ENCODE assay signal across 12 mouse cellular contexts in the genomic region with DNA sequence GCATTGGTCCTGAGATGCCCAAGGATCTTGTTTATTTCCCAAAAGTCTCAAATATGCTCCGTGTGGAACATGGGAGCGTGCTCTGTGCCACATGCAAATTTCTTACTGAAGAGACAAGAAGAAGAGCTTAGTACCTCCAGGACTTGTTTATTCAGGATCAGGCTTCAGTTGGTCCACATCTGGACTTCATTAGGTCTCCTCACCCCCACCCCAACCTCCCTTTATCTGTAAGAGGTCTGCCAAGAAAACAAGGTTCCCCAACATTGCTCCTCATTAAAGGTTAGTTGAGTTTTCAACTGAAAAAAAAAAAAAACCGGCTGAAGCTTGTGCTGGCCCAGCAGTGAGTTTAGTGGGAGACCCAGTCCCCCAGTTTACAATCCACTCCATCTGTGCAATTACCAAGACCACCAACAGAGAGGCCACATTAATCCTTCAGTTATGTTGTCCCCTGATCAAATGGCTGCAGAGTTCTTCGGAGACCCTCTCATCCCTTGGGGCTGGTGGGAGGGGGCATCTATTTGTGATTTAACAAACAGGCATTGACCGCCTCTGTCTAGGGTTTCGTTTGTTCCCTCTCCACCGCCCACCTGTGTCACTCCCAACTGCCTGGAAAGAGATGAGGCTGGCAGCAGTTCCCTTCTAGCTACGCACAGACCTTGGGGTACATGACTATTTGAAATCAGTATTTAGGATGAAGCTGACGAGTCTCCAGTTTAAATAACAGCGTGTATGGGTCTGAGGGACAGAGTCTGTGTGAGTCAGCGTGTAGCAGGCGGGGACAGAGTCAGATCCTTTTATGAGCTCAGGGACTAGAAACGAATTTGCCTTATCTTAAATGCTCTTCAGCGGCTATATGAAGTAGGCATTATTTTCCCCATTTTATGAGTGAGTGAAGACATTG. TPM values are rescaled to one million over a fixed set of nuclear protein-coding genes. Genes with fewer than 3 reads are reported as not detected.
DNase-seq lines count a peak whose midpoint lies in the region; ATAC-seq lines count a peak whose summit lies in the region.
"Had no signal": no experiment of that assay in that cellular context is flagged by ENCODE, and none has a peak within 500 bp of the region (broad histone marks: within the 10 kb centered on the region; RNA-seq: fewer than 3 reads in every experiment).

No protein-coding gene starts in this region.

- intact Hi-C loops in heart, postnatal 10 days (cut with DNase I) = loop anchor here (5.0 kb wide), 1 partner anchor 39 kb away; no protein-coding TSS in a partner anchor

- H3K4me1 ChIP-seq in kidney, embryonic 14.5 days (ENCODE audit: control insufficient read depth, insufficient read depth, low read length) = peaks cover 26% of the 10 kb centered on the region
- peaks cover 86% of the 10 kb centered on the region for H3K4me1 ChIP-seq in forebrain, embryonic 10.5 days
- peaks cover 45% of the 10 kb centered on the region for H3K4me1 ChIP-seq in limb, embryonic 11.5 days (ENCODE audit: control insufficient read depth, insufficient read depth, low read length)

- H3K9me3 ChIP-seq in kidney, embryonic 14.5 days (ENCODE audit: control insufficient read depth, low read length) = no peaks in the 10 kb centered on the region
- no peaks in the 10 kb centered on the region for H3K9me3 ChIP-seq in forebrain, embryonic 10.5 days
- no peaks in the 10 kb centered on the region for H3K9me3 ChIP-seq in limb, embryonic 11.5 days (ENCODE audit: control insufficient read depth, low read length)
- H3K9me3 ChIP-seq: heart, embryonic 13.5 days; lung, embryonic 15.5 days had no signal

- peaks cover 17% of the 10 kb centered on the region; the same call in 1 of the 2 replicates for H3K36me3 ChIP-seq in kidney, embryonic 14.5 days (ENCODE audit: control insufficient read depth, insufficient read depth, low read length)
- peaks cover 79% of the 10 kb centered on the region for H3K36me3 ChIP-seq in forebrain, embryonic 10.5 days (replicated peaks)
- H3K36me3 ChIP-seq in limb, embryonic 11.5 days (ENCODE audit: control insufficient read depth, insufficient read depth, low read length) = peaks cover 9% of the 10 kb centered on the region

- H3K4me2 ChIP-seq in kidney, embryonic 14.5 days (replicated peaks; ENCODE audit: low read depth, low read length) = no peak overlapping the region
- H3K4me2 ChIP-seq in limb, embryonic 11.5 days (ENCODE audit: low read depth, severe bottlenecking) = no peak overlapping the region
- H3K4me2 ChIP-seq: heart, embryonic 13.5 days; lung, embryonic 15.5 days had no signal

- no peak for DNase-seq in kidney, postnatal 36 days
- DNase-seq in adrenal gland, postnatal 25 days = peak; percentile 17
- DNase-seq in forebrain, embryonic 10.5 days (ENCODE audit: extremely low spot score, low spot score) = peak; percentile 33
- DNase-seq in limb, embryonic 11.5 days (ENCODE audit: low spot score) = peak; percentile 69
- DNase-seq in urinary bladder, postnatal 10 days (ENCODE audit: low spot score) = no peak
- no peak for DNase-seq in heart, postnatal 10 days
- DNase-seq: cerebellum, adult 18-20 months; kidney, adult 18-20 months had no signal

- H3K27ac ChIP-seq in kidney, embryonic 14.5 days (ENCODE audit: low read depth, low read length) = no peak overlapping the region
- H3K27ac ChIP-seq in forebrain, embryonic 10.5 days = peak overlapping the region; percentile 60
- peak overlapping the region; percentile 16; the same call in 1 of the 2 replicates for H3K27ac ChIP-seq in limb, embryonic 11.5 days (replicated peaks; ENCODE audit: low read depth, low read length)
- H3K27ac ChIP-seq: heart, embryonic 13.5 days; lung, embryonic 15.5 days had no signal

- ATAC-seq in kidney, embryonic 14.5 days (ENCODE audit: low FRiP score, low TSS enrichment) = peak; percentile 32; the same call in 1 of the 2 replicates
- ATAC-seq in limb, embryonic 11.5 days (ENCODE audit: insufficient number of reproducible peaks, low FRiP score, low TSS enrichment, low read depth) = peak; percentile 59; the same call in 1 of the 2 replicates
- ATAC-seq in granulocyte monocyte progenitor cell, adult 5-6 weeks (replicated peaks; ENCODE audit: poor library complexity, severe bottlenecking) = no peak

- 26% methylated on average over 14 of the region's 14 CpGs for WGBS in kidney, embryonic 14.5 days
- 32% methylated on average over 14 of the region's 14 CpGs for WGBS in forebrain, embryonic 10.5 days
- 20% methylated on average over 14 of the region's 14 CpGs for WGBS in limb, embryonic 11.5 days

- no peak overlapping the region for H3K4me3 ChIP-seq in kidney, embryonic 14.5 days (ENCODE audit: low read length)
- H3K4me3 ChIP-seq in forebrain, embryonic 10.5 days = 0 out of 2 replicates have a peak overlapping the region, but pooled peaks have one; percentile 3
- no peak overlapping the region for H3K4me3 ChIP-seq in limb, embryonic 11.5 days (ENCODE audit: low read depth, low read length)
- H3K4me3 ChIP-seq: heart, embryonic 13.5 days; lung, embryonic 15.5 days had no signal

- no peaks in the 10 kb centered on the region for H3K27me3 ChIP-seq in kidney, embryonic 14.5 days (ENCODE audit: control insufficient read depth, insufficient read depth, low read length)
- no peaks in the 10 kb centered on the region for H3K27me3 ChIP-seq in forebrain, embryonic 10.5 days (ENCODE audit: poor library complexity, severe bottlenecking)
- no peaks in the 10 kb centered on the region for H3K27me3 ChIP-seq in limb, embryonic 11.5 days (ENCODE audit: control insufficient read depth, insufficient read depth, low read length)
- H3K27me3 ChIP-seq: lung, embryonic 15.5 days had no signal

- no peak overlapping the region for H3K9ac ChIP-seq in kidney, embryonic 14.5 days (ENCODE audit: low read depth, low read length)
- no peak overlapping the region for H3K9ac ChIP-seq in limb, embryonic 11.5 days (ENCODE audit: low read length)
- H3K9ac ChIP-seq: heart, embryonic 13.5 days; lung, embryonic 15.5 days had no signal

RNA-seq across cellular contexts. Expression of a gene that starts 43.7 kb away (rescaled TPM):
- polyA plus RNA-seq in kidney, embryonic 14.5 days (2014; fragmentation: Nextera tagmentation; extraction: Ambion mirVana) = 41.6 and 53.0 TPM in 2 replicates
- 340 and 406 TPM in 2 replicates for total RNA-seq in adrenal gland, postnatal 25 days (2021)
- polyA plus RNA-seq in forebrain, embryonic 10.5 days (2016; fragmentation: Nextera tagmentation; extraction: Ambion mirVana) = 57.2 and 59.4 TPM in 2 replicates
- polyA plus RNA-seq in limb, embryonic 11.5 days (2014; fragmentation: Nextera tagmentation; extraction: Ambion mirVana) = 76.1 and 81.8 TPM in 2 replicates
- not detected in 2 replicates for total RNA-seq in granulocyte monocyte progenitor cell, adult 5-6 weeks (2014; fragmentation: Nextera tagmentation)
- not detected in 2 replicates for total RNA-seq in granulocyte monocyte progenitor cell, adult 5-6 weeks (2017)
- 10 to 100 TPM; 73.2 to 73.9 TPM for total RNA-seq in heart, postnatal 10 days (2021)

Comparison
In these comparisons a context has a peak if more than half of its experiments do, and no peak if none do; other contexts are left out.
1. DNase-seq: peak in adrenal gland, postnatal 25 days (single experiment), forebrain, embryonic 10.5 days (single experiment) and limb, embryonic 11.5 days (single experiment); none in kidney, postnatal 36 days (0 of 2), urinary bladder, postnatal 10 days (single experiment) and heart, postnatal 10 days (0 of 2).
2. RNA of a gene that starts 43.7 kb away (total RNA-seq): 340 to 406 TPM in adrenal gland, postnatal 25 days and 73.2 to 73.9 TPM in heart, postnatal 10 days; not detected in granulocyte monocyte progenitor cell, adult 5-6 weeks; every median in the first group is over 10 times any median in the second.